Mouse (Mus musculus): ENCODE results near the gene Ramp3. TPM values are rescaled to one million over a fixed set of nuclear protein-coding genes. Genes with fewer than 3 reads are reported as not detected.
A peak's percentile ranks its signal among the peaks of the same experiment; 100 is the strongest.
"Not testable (repeated sequence)": the region's sequence is repeated elsewhere in the genome, so short reads cannot be mapped to it uniquely, and the experiment has no call there.

Ramp3 gene
- polyA plus RNA-seq, 1 experiment from 2014 or later = 9.3 TPM

DNA sequence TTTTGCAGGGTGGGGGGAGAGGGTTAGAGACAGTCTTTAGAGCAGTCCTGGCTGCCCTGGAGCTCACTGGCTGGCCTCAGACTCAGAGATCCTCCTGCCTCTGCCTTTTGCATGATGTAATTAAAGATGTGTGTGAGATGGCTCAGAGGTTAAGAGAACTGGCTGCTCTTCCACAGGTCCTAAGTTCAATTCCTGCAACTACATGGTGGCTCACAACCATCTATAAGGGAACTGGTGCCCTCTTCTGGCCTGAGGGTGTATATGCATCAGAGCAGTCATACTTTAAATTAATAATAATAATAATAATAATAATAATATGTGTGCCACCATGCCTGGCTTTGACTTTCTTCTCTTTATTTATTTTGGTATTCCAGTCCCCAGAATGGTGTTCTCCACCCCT lies 28.7 kb upstream of the Ramp3 start:
- peaks cover 10% of the 10 kb centered on the region for H3K4me1 ChIP-seq (replicated peaks; ENCODE audit: control insufficient read depth, insufficient read depth, low read length)
- H3K9me3 ChIP-seq (ENCODE audit: control insufficient read depth, low read length) = no peaks in the 10 kb centered on the region
- H3K4me2 ChIP-seq (ENCODE audit: low read length) = no peak overlapping the region
- ATAC-seq (replicated peaks; ENCODE audit: low FRiP score, low TSS enrichment, low read depth) = no peak
- H3K4me3 ChIP-seq (ENCODE audit: low read depth, low read length) = no peak overlapping the region
- H3K36me3 ChIP-seq (ENCODE audit: control insufficient read depth, insufficient read depth, low read length) = no peaks in the 10 kb centered on the region
- H3K27me3 ChIP-seq (replicated peaks; ENCODE audit: control insufficient read depth, insufficient read depth, low read length) = no peaks in the 10 kb centered on the region
- DNase-seq (ENCODE audit: low spot score) = no peak
- no peak overlapping the region for H3K9ac ChIP-seq (ENCODE audit: low read length)
- H3K27ac ChIP-seq (ENCODE audit: low read depth) = no peak overlapping the region

DNA sequence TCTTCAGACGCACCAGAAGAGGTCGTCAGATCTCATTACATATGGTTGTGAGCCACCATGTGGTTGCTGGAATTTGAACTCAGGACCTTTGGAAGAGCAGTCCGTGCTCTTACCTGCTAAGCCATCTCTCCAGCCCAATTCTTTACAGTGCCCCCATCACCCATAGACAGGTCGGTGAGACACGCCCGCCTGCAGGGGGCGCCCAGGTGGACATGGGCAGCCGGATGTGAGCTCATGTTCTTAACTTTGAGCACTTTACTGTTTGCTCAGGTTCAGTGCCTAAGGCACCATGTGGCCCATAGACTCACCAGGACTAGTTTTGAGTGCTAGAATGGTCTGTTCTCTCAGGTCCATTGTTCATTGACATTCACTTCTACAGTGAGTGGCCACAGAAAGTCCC lies 22.2 kb upstream of the Ramp3 start:
- ATAC-seq (replicated peaks; ENCODE audit: low FRiP score, low TSS enrichment, low read depth) (no peak), DNase-seq (ENCODE audit: low spot score) (no peak)
- Histone ChIP-seq H3K36me3 (ENCODE audit: control insufficient read depth, insufficient read depth, low read length) (no peaks in the 10 kb centered on the region), H3K9me3 (ENCODE audit: control insufficient read depth, low read length) (no peaks in the 10 kb centered on the region), H3K4me1 (replicated peaks; ENCODE audit: control insufficient read depth, insufficient read depth, low read length) (no peaks in the 10 kb centered on the region), H3K9ac (ENCODE audit: low read length) (no peak overlapping the region), H3K4me2 (ENCODE audit: low read length) (no peak overlapping the region), H3K27me3 (replicated peaks; ENCODE audit: control insufficient read depth, insufficient read depth, low read length) (no peaks in the 10 kb centered on the region), H3K27ac (ENCODE audit: low read depth) (no peak overlapping the region), H3K4me3 (ENCODE audit: low read depth, low read length) (no peak overlapping the region)
- WGBS = 73% methylated on average over 8 of the region's 8 CpGs

DNA sequence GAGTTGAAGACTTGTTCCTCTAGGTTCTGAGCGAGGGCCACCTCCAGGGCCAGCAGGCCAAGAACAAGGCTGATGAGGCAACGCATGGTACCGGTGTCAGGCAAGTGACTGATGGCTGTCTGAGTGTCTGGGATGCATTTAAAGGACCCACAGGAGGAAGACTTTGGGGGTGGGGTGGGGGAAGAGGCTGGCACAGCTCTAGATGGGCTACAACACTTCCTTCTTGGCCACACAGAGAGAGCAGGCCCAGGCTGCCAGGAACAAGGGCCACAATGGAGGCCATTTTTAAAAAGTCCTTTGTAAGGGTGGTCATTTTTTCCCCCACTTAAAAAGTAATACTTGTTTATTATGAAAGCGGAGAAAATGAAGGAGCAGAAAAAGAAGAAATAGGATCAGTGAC lies 19.8 kb upstream of the Ramp3 start, which contains the start of gene Wap:
Wap (minus strand) TSS at position 101 of the 400 bp plus-strand sequence.
- Histone ChIP-seq H3K9me3 (ENCODE audit: control insufficient read depth, low read length) (no peaks in the 10 kb centered on the region), H3K4me1 (replicated peaks; ENCODE audit: control insufficient read depth, insufficient read depth, low read length) (no peaks in the 10 kb centered on the region), H3K4me3 (ENCODE audit: low read depth, low read length) (no peak within 1 kb of the TSS), H3K27me3 (replicated peaks; ENCODE audit: control insufficient read depth, insufficient read depth, low read length) (no peaks in the 10 kb centered on the region), H3K9ac (ENCODE audit: low read length) (no peak within 1 kb of the TSS), H3K27ac (ENCODE audit: low read depth) (no peak within 1 kb of the TSS), H3K4me2 (ENCODE audit: low read length) (no peak within 1 kb of the TSS), H3K36me3 (ENCODE audit: control insufficient read depth, insufficient read depth, low read length) (no peaks in the 10 kb centered on the region)
- DNase-seq (ENCODE audit: low spot score) (no peak), ATAC-seq (replicated peaks; ENCODE audit: low FRiP score, low TSS enrichment, low read depth) (no peak)
- WGBS = 88% methylated on average over 4 of the region's 4 CpGs

DNA sequence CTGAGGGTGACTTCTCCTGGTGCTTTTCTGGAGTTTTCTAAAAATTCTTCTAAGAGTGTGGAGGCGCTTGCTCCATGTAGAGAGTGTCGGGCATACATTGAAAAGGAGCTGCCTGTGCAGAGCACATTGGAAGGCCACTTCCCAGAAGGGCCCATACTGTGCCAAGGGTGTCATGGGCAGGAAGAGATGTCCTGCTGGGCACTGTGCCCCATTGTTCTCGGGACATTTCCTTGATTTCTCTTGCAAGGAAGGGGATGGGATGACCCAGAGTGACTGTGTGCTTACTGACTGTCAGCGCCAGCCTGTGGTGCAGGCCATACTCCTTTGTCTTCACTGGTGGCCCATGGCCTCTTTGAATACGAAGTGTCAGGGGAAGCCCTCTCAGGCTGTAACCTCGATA lies 19.2 kb upstream of the Ramp3 start:
- no peak overlapping the region for H3K27ac ChIP-seq (ENCODE audit: low read depth)
- H3K27me3 ChIP-seq (replicated peaks; ENCODE audit: control insufficient read depth, insufficient read depth, low read length) = no peaks in the 10 kb centered on the region
- 82% methylated on average over 6 of the region's 6 CpGs for WGBS
- H3K4me2 ChIP-seq (ENCODE audit: low read length) = no peak overlapping the region
- H3K9me3 ChIP-seq (ENCODE audit: control insufficient read depth, low read length) = no peaks in the 10 kb centered on the region
- no peak overlapping the region for H3K9ac ChIP-seq (ENCODE audit: low read length)
- H3K4me1 ChIP-seq (replicated peaks; ENCODE audit: control insufficient read depth, insufficient read depth, low read length) = no peaks in the 10 kb centered on the region
- no peaks in the 10 kb centered on the region for H3K36me3 ChIP-seq (ENCODE audit: control insufficient read depth, insufficient read depth, low read length)
- ATAC-seq (replicated peaks; ENCODE audit: low FRiP score, low TSS enrichment, low read depth) = no peak
- no peak for DNase-seq (ENCODE audit: low spot score)
- H3K4me3 ChIP-seq (ENCODE audit: low read depth, low read length) = no peak overlapping the region

DNA sequence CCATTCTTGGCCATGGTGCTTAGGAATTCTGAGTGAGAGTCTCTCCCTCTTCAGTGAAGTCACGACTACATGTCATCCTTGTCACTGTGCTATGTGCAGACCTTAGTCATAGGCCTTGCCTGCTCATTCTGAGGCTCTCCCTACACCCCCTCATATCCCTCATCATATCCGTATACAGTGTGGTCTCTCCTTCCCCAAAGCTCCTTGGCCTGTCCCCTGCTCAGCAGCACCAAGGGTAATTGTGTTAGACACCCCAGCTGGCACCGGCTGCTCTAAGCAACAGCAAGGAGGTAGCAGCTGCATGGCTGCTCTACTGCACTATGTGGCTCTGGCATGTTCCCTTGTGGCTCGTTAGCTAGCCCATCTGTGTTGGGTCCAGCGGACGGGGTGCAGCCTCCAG lies 13.8 kb upstream of the Ramp3 start:
- Histone ChIP-seq H3K9ac (ENCODE audit: low read length) (no peak overlapping the region), H3K4me3 (ENCODE audit: low read depth, low read length) (no peak overlapping the region), H3K4me2 (ENCODE audit: low read length) (no peak overlapping the region), H3K4me1 (replicated peaks; ENCODE audit: control insufficient read depth, insufficient read depth, low read length) (no peaks in the 10 kb centered on the region), H3K36me3 (ENCODE audit: control insufficient read depth, insufficient read depth, low read length) (no peaks in the 10 kb centered on the region), H3K9me3 (ENCODE audit: control insufficient read depth, low read length) (no peaks in the 10 kb centered on the region), H3K27me3 (replicated peaks; ENCODE audit: control insufficient read depth, insufficient read depth, low read length) (no peaks in the 10 kb centered on the region), H3K27ac (ENCODE audit: low read depth) (no peak overlapping the region)
- DNase-seq (ENCODE audit: low spot score) (no peak), ATAC-seq (replicated peaks; ENCODE audit: low FRiP score, low TSS enrichment, low read depth) (no peak; the same call in 1 of the 2 replicates)
- 76% methylated on average over 6 of the region's 6 CpGs for WGBS

DNA sequence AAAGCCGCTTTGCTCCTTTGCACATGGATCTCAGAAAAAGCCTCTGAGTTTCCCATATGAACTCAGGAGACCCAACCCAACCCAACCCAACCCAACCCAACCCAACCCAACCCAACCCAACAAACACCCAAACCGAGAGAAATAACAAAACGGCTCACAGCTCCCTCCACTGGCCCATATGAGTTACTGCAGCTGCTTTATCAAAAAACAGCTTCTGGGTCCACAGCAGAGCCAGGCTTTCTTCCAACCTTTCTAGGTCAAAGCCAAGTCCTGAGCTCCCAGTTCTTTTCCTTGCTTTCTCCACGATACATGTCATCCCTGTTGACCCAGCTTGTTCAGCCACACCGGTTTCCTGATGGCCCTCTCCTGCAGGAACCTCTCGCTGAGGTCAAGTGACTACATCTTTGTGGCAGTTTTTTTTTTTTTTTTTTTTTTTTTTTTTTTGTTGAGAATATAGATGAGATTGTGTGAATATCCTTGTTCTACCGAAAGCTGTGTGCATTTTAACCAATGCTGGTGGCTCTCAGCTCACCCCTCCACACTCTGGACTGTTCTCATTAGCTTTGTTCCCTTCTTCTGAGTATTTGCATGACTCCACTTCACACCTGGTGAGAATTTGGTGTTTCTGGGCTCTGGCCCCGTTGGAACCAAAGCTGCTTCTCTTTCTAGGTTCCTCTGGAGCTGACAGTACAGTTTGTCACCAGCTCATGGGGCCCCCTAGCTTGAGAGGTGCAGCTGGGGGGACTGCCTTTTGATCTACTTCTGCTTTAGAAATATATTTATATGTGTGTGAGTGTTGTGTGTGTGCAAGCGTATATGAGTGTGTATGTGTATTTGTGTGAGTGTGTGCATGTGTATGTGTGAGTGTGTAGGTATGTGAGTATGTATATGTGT lies 10.2 kb upstream of the Ramp3 start:
- Histone ChIP-seq H3K4me1 (replicated peaks; ENCODE audit: control insufficient read depth, insufficient read depth, low read length) (no peaks in the 10 kb centered on the region), H3K36me3 (ENCODE audit: control insufficient read depth, insufficient read depth, low read length) (no peaks in the 10 kb centered on the region), H3K9ac (ENCODE audit: low read length) (no peak overlapping the region), H3K27me3 (replicated peaks; ENCODE audit: control insufficient read depth, insufficient read depth, low read length) (no peaks in the 10 kb centered on the region), H3K4me2 (ENCODE audit: low read length) (no peak overlapping the region), H3K27ac (ENCODE audit: low read depth) (no peak overlapping the region), H3K9me3 (ENCODE audit: control insufficient read depth, low read length) (no peaks in the 10 kb centered on the region), H3K4me3 (ENCODE audit: low read depth, low read length) (no peak overlapping the region)
- no peak for ATAC-seq (replicated peaks; ENCODE audit: low FRiP score, low TSS enrichment, low read depth)
- no peak for DNase-seq (ENCODE audit: low spot score)
- 55% methylated on average over 9 of the region's 9 CpGs for WGBS

DNA sequence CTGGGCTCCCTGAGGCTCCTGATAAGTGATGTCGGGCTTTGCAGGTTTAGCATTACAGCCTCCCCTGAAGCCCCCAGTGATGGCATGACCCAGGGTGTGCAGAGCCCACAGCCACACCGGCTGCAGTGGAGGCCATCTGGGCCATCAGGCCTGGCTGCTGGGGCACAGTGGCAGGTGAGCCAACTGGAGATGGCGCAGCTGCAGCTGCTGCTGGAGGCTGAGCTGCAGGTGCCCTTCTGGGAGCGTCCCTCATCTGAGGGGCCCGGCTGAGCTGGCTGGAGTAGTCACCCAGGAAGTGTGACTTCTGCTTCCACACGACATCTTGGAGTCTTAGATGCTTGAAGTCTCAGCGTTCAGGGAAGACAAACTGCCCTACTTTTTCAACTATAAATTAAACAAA lies 7.8 kb upstream of the Ramp3 start:
- 61% methylated on average over 7 of the region's 7 CpGs for WGBS
- no peak overlapping the region for H3K4me2 ChIP-seq (ENCODE audit: low read length)

DNA sequence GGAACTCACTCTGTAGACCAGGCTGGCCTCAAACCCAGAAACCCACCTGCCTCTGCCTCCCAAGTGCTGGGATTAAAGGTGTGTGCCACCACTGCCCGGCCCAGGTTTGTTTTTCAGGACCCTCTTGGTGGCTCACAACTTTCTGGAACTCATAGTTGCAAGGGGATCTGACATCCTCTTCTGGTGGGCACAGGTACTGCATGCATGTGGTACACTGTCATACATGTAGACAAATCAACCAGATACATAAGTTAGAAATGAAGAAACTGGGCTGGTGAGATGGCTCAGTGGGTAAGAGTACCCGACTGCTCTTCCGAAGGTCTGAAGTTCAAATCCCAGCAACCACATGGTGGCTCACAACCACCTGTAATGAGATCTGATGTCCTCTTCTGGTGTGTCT lies 5.3 kb upstream of the Ramp3 start:
- H3K4me2 ChIP-seq (ENCODE audit: low read length); H3K27ac ChIP-seq (ENCODE audit: low read depth); ATAC-seq (replicated peaks; ENCODE audit: low FRiP score, low TSS enrichment, low read depth); H3K9me3 ChIP-seq (ENCODE audit: control insufficient read depth, low read length); H3K36me3 ChIP-seq (ENCODE audit: control insufficient read depth, insufficient read depth, low read length); H3K4me3 ChIP-seq (ENCODE audit: low read depth, low read length); H3K27me3 ChIP-seq (replicated peaks; ENCODE audit: control insufficient read depth, insufficient read depth, low read length); DNase-seq (ENCODE audit: low spot score); H3K9ac ChIP-seq (ENCODE audit: low read length); H3K4me1 ChIP-seq (replicated peaks; ENCODE audit: control insufficient read depth, insufficient read depth, low read length): not testable (repeated sequence)
- WGBS = 86% methylated on average over 3 of the region's 3 CpGs

More for the DNA sequence above, 7.8 kb upstream of the Ramp3 start:
- Histone ChIP-seq H3K36me3 (ENCODE audit: control insufficient read depth, insufficient read depth, low read length) (no peaks in the 10 kb centered on the region), H3K9me3 (ENCODE audit: control insufficient read depth, low read length) (no peaks in the 10 kb centered on the region), H3K27ac (ENCODE audit: low read depth) (no peak overlapping the region), H3K4me3 (ENCODE audit: low read depth, low read length) (no peak overlapping the region), H3K4me1 (replicated peaks; ENCODE audit: control insufficient read depth, insufficient read depth, low read length) (no peaks in the 10 kb centered on the region), H3K27me3 (replicated peaks; ENCODE audit: control insufficient read depth, insufficient read depth, low read length) (no peaks in the 10 kb centered on the region), H3K9ac (ENCODE audit: low read length) (no peak overlapping the region)
- ATAC-seq (replicated peaks; ENCODE audit: low FRiP score, low TSS enrichment, low read depth) = no peak
- DNase-seq (ENCODE audit: low spot score) = no peak

DNA sequence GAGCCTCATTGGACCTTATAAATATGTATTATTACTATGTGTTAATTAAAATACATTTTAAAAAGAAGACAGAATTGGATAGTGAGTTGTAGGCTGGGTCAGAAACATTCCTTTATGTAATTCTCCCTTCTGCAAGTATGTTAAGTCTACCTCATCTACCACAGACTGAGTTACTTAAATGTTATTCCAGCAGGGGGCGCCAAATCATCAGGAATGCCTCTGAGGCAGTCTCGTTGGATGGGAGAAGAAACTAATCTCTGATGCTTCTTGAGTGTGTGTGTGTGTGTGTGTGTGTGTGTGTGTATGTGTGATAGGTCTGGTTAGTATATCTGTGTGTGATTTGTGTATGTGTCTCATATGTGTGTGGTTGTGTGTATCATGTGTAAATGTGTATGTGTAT lies 3.4 kb upstream of the Ramp3 start:
- H3K4me3 ChIP-seq (ENCODE audit: low read depth, low read length) = no peak overlapping the region
- no peak overlapping the region for H3K4me2 ChIP-seq (ENCODE audit: low read length)
- no peaks in the 10 kb centered on the region for H3K4me1 ChIP-seq (replicated peaks; ENCODE audit: control insufficient read depth, insufficient read depth, low read length)
- H3K27me3 ChIP-seq (replicated peaks; ENCODE audit: control insufficient read depth, insufficient read depth, low read length) = no peaks in the 10 kb centered on the region
- no peak overlapping the region for H3K9ac ChIP-seq (ENCODE audit: low read length)
- H3K27ac ChIP-seq (ENCODE audit: low read depth) = no peak overlapping the region
- 0% methylated on average over 2 of the region's 2 CpGs for WGBS
- ATAC-seq (replicated peaks; ENCODE audit: low FRiP score, low TSS enrichment, low read depth) = peak; percentile 51
- no peaks in the 10 kb centered on the region for H3K9me3 ChIP-seq (ENCODE audit: control insufficient read depth, low read length)
- DNase-seq (ENCODE audit: low spot score) = peak; percentile 82
- no peaks in the 10 kb centered on the region for H3K36me3 ChIP-seq (ENCODE audit: control insufficient read depth, insufficient read depth, low read length)
